Mouse (Mus musculus) ES-Bruce4 (cell line): ENCODE results near the gene Fam184b. TPM values are rescaled to one million over a fixed set of nuclear protein-coding genes. Genes with fewer than 3 reads are reported as not detected.

ENCODE experiments used
- H3K27ac ChIP-seq: 2 replicates; pipeline ENCODE4 v1.5.1; 2012; ENCODE audit warnings: low read length, inconsistent platforms; ENCODE audit not compliant: insufficient read depth
- H3K27me3 ChIP-seq: 2 replicates; pipeline ENCODE4 v1.6.1; 2012; ENCODE audit warnings: mild to moderate bottlenecking, low read length, inconsistent platforms; ENCODE audit not compliant: control insufficient read depth, poor library complexity, insufficient read depth, severe bottlenecking
- H3K36me3 ChIP-seq: 2 replicates; pipeline ENCODE4 v1.6.1; 2012; ENCODE audit warnings: inconsistent platforms, mild to moderate bottlenecking, low read length, moderate library complexity; ENCODE audit not compliant: control insufficient read depth, poor library complexity, insufficient read depth, severe bottlenecking
- H3K4me1 ChIP-seq: one replicate; pipeline ENCODE4 v1.8.1; 2011; ENCODE audit warnings: low read length; ENCODE audit not compliant: control insufficient read depth, insufficient read depth
- H3K4me3 ChIP-seq: 2 replicates; pipeline ENCODE4 v1.5.1; 2011; ENCODE audit warnings: low read depth, mild to moderate bottlenecking, low read length
- H3K9ac ChIP-seq: 2 replicates; pipeline ENCODE4 v1.6.1; 2012; ENCODE audit warnings: low read depth, mild to moderate bottlenecking, inconsistent platforms; ENCODE audit not compliant: poor library complexity, severe bottlenecking
- H3K9me3 ChIP-seq: replicated peaks from 2 replicates; pipeline ENCODE4 v1.6.1; 2012; ENCODE audit warnings: mild to moderate bottlenecking, low read length, inconsistent platforms; ENCODE audit not compliant: control insufficient read depth, poor library complexity, insufficient read depth, severe bottlenecking
- CTCF ChIP-seq: IDR thresholded peaks from one replicate; pipeline ENCODE4 v1.8.1; 2011; ENCODE audit warnings: low read depth, low read length
- EP300 ChIP-seq: IDR thresholded peaks from 2 replicates; pipeline ENCODE4 v1.6.1; 2011; ENCODE audit warnings: low read depth, low read length; ENCODE audit not compliant: insufficient read depth
- POLR2A ChIP-seq: IDR thresholded peaks from one replicate; pipeline ENCODE4 v1.8.1; 2011; ENCODE audit warnings: low read length; ENCODE audit not compliant: insufficient read depth
- polyA plus RNA-seq: library from polyadenylated mRNA; stranded (reverse); fragments of >200 nt; gene quantifications from 2 replicates; pipeline ENCODE4 v1.2.4, GENCODE M21; 2011; ENCODE audit warnings: low read depth; ENCODE audit not compliant: missing spikeins, insufficient read depth, insufficient read length

Gene Fam184b
- polyA plus RNA-seq, 1 experiment: not detected

DNA sequence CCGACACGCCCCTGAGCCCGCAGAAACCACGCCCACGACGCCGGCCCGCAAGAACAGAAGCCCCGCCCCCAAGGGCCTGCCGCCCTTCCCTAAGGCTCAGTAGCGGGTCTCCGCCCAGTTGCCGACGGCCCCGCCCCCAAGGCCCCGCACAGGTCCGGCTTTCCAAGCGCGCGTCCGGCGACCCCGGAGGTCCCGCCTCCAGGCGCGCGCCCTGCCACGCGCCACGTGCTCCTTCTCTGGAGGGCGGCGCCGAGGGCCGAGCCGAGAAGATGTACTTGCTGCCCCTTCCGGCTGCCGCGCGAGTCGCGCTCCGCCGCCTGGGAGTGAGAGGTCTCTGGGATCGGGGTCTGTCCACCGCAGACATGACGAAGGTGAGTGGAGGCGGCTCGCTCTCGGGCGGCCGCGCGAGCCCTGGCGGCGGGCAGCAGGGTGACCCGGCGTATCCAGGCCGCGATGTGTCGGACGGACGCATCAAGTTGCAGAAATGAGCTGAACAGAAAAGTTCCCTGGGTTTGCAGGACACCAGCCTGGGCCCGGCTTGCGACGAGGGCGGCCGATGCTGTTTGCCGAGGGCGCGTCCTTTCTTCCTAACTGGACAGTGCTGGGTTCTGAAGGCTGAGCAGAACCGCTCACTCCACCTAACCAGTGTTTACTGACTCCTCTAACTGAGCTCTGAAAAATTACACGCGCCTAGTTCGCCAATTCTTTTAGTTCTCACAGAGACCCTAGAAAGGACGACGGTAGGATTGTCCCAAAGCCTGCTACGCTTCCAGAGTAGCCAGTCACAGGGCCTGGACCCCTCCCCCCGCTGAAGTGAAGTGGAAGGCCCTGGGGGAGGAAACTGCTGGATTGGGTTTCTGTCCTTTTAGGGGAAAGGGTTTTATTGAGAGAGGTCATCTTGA, 146.0 kb downstream of the Fam184b start, which contains the start of gene Lap3:
Lap3 (plus strand) TSS at position 184 of the 902 bp plus-strand sequence.
- peaks cover 21% of the 10 kb centered on the region for H3K36me3 ChIP-seq
- peak within 1 kb of the TSS; percentile 94 for H3K4me3 ChIP-seq
- H3K9me3 ChIP-seq: no peaks in the 10 kb centered on the region
- H3K27ac ChIP-seq: peak within 1 kb of the TSS; percentile 97; the same call in 1 of the 2 replicates
- TF ChIP-seq CTCF (no peak), EP300 (no peak), POLR2A (no peak)
- H3K27me3 ChIP-seq: no peaks in the 10 kb centered on the region
- H3K4me1 ChIP-seq: peaks cover 7% of the 10 kb centered on the region
- peak within 1 kb of the TSS; percentile 89 for H3K9ac ChIP-seq

DNA sequence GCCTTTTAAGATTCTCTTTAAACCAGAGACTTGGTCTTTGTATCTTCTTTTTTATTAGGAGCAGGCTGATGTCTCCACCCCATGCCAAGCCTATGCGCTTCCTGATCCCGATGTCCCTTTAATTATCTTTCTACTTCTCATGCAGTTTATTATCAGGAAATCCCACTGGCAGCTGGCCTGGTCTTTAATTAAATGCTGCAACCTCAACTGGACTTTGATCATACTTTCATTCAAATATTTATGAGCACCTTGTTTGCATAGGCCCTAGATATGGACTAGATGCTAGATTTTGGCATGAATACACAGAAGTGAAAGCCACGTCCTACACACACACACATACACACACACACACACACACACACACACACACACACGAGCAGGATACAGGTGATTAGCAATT, 147.6 kb downstream of the Fam184b start:
- no peak for TF ChIP-seq EP300
- no peak for TF ChIP-seq POLR2A
- TF ChIP-seq CTCF: no peak
- Histone ChIP-seq H3K36me3 (peaks cover 8% of the 10 kb centered on the region), H3K4me3 (no peak overlapping the region), H3K27ac (no peak overlapping the region), H3K27me3 (no peaks in the 10 kb centered on the region), H3K9me3 (no peaks in the 10 kb centered on the region), H3K4me1 (peaks cover 5% of the 10 kb centered on the region), H3K9ac (no peak overlapping the region)

DNA sequence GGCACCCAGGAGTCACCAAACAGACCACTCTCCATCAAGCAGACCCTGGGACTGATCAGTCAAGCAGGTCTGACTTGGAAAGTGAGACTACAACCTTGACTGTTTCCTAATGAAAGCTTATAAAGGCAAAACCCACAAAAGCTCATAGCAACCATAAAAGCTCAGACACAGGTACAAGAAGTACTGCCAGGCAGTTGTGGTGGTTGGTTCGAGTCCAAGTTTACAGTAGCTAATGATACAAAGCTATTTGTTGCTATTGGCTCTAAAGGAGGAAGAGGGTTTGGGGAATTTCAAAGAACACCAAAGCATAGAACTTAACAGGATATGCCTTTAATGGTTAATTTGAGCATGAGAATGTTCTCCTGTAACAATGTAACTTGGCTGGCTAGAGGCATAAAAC, 155.8 kb downstream of the Fam184b start:
- Histone ChIP-seq H3K9ac (no peak overlapping the region), H3K36me3 (no peaks in the 10 kb centered on the region), H3K4me1 (no peaks in the 10 kb centered on the region), H3K27me3 (no peaks in the 10 kb centered on the region), H3K9me3 (no peaks in the 10 kb centered on the region), H3K4me3 (no peak overlapping the region), H3K27ac (no peak overlapping the region)
- TF ChIP-seq CTCF: no peak
- no peak for TF ChIP-seq POLR2A
- TF ChIP-seq EP300: no peak

DNA sequence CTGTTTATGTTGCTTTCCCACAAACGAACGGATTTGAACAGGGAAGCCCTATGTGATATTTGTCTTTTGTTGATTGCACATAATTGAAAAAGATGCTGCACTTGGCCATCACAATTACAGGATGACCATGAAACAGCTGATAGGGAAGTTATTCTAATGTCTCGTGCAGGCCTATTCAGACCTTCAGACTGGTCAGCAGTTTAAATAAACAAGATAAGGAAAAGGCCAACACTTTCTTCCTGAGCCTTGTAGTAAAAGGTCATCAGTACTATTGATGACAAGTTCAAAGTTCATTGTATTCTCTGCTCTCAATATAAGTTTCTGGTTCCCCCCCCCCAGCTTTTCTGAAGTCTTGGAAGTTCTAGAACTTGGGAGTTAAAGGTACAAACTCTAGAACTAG, 156.8 kb downstream of the Fam184b start:
- H3K9me3 ChIP-seq: no peaks in the 10 kb centered on the region

DNA sequence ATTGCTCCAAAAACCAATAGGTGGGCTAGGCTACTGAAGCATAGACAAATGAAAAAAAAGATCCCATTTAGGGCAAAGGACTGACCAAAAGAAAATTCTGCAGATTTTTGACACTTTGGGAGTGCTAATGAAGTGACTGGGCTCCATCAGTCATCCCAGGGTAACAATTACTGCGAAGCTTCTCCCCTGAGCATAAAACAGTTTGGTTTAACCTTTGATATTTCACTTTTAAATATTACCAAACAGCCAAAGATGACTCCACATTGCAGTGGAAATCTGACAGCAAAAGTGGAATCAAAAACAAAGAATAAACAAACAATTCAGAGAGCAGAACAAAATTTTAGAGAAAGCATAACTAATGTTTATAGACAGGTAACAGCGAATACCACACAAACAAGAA, 158.3 kb downstream of the Fam184b start:
- Histone ChIP-seq H3K4me1 (no peaks in the 10 kb centered on the region), H3K4me3 (no peak overlapping the region), H3K27ac (no peak overlapping the region), H3K27me3 (no peaks in the 10 kb centered on the region), H3K36me3 (no peaks in the 10 kb centered on the region), H3K9me3 (no peaks in the 10 kb centered on the region), H3K9ac (no peak overlapping the region)
- TF ChIP-seq CTCF (no peak), EP300 (no peak), POLR2A (no peak)

More for the DNA sequence above, 156.8 kb downstream of the Fam184b start:
- Histone ChIP-seq H3K9ac (no peak overlapping the region), H3K27me3 (no peaks in the 10 kb centered on the region), H3K36me3 (no peaks in the 10 kb centered on the region), H3K4me3 (no peak overlapping the region), H3K27ac (no peak overlapping the region), H3K4me1 (no peaks in the 10 kb centered on the region)
- TF ChIP-seq POLR2A (no peak), EP300 (no peak), CTCF (no peak)

DNA sequence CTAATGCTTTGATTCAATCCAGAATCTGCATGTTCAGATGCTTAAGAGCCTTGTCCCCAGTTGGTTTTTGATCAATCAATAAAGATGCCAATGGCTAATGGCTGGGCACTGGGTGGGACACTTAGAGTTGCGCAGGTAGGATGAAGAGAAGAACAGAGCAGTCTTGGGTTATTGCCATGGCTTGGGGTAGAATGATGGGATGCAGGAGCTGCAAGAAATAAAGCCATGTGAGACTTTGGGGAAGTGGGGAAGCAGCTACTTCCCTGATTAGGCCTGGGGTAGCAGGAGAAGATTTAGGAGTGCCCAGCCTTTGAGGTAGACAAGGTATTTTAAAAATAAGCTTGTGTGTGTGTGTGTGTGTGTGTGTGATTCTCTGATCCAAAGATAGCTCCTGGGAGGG, 159.3 kb downstream of the Fam184b start:
- no peaks in the 10 kb centered on the region for H3K27me3 ChIP-seq
- H3K27ac ChIP-seq: no peak overlapping the region
- H3K4me1 ChIP-seq: no peaks in the 10 kb centered on the region
- TF ChIP-seq POLR2A (no peak), CTCF (no peak), EP300 (no peak)
- H3K9me3 ChIP-seq: no peaks in the 10 kb centered on the region
- no peaks in the 10 kb centered on the region for H3K36me3 ChIP-seq
- H3K4me3 ChIP-seq: no peak overlapping the region
- no peak overlapping the region for H3K9ac ChIP-seq

Other genes starting within 250 kb of the Fam184b start
- 95.1 and 100 TPM in 2 replicates for gene Qdpr, start 189.4 kb downstream of the Fam184b start, polyA plus RNA-seq
- not detected in 2 replicates for gene Clrn2, start 185.9 kb downstream of the Fam184b start, polyA plus RNA-seq
- gene Lap3, start 146.2 kb downstream of the Fam184b start, polyA plus RNA-seq: 190 and 201 TPM in 2 replicates
- 57.9 and 67.8 TPM in 2 replicates for gene Med28, start 119.4 kb downstream of the Fam184b start, polyA plus RNA-seq
- gene Ncapg, start 30.3 kb upstream of the Fam184b start, polyA plus RNA-seq: 104 and 109 TPM in 2 replicates
- gene Lcorl, start 218.0 kb upstream of the Fam184b start, polyA plus RNA-seq: 25.1 and 29.8 TPM in 2 replicates